Mouse (Mus musculus): Measurements from ENCODE around the gene Zfp617. TPM values are rescaled to one million over a fixed set of nuclear protein-coding genes. Genes with fewer than 3 reads are reported as not detected.
"Not testable (repeated sequence)": the region's sequence is repeated elsewhere in the genome, so short reads cannot be mapped to it uniquely, and the experiment has no call there.

The Zfp617 gene
- polyA plus RNA-seq (2015; fragmentation: Nextera tagmentation; extraction: Ambion mirVana) = 22.0 and 24.6 TPM in 2 replicates

GRCm38 (mm10) chr8:71908309-71909261 is at the start of gene Zfp617, which contains the start of gene Zfp882:
Gene Zfp617 (plus strand): TSS chr8:71908635.
Gene Zfp882 (plus strand): TSS chr8:71908608.
- no peaks in the 10 kb centered on the region for H3K9me3 ChIP-seq (ENCODE audit: control insufficient read depth, low read length)
- H3K27ac ChIP-seq (ENCODE audit: low read length) = peak within 1 kb of the TSS; percentile 97
- H3K36me3 ChIP-seq (ENCODE audit: control insufficient read depth, insufficient read depth, low read length) = no peaks in the 10 kb centered on the region; the same call in 1 of the 2 replicates
- H3K4me2 ChIP-seq (ENCODE audit: low read depth, low read length) = peak within 1 kb of the TSS; percentile 59
- H3K9ac ChIP-seq (ENCODE audit: low read length) = peak within 1 kb of the TSS; percentile 90
- WGBS = 4% methylated on average over 47 of the region's 47 CpGs
- H3K4me1 ChIP-seq (replicated peaks; ENCODE audit: control insufficient read depth, insufficient read depth, low read length) = no peaks in the 10 kb centered on the region
- no peaks in the 10 kb centered on the region for H3K27me3 ChIP-seq (ENCODE audit: control insufficient read depth, insufficient read depth, low read depth, low read length)
- ATAC-seq (ENCODE audit: low read depth) = peak; percentile 96
- H3K4me3 ChIP-seq (ENCODE audit: low read length) = peak within 1 kb of the TSS; percentile 71

- WGBS = 80% methylated on average over 1 of the region's 1 CpGs
- not testable (repeated sequence) for ATAC-seq (ENCODE audit: low read depth)
Measured at GRCm38 (mm10) chr8:71861551-71861950, 46.9 kb upstream of the Zfp617 start.

GRCm38 (mm10) chr8:71862038-71862437 is 46.4 kb upstream of the Zfp617 start:
- H3K4me1 ChIP-seq (replicated peaks; ENCODE audit: control insufficient read depth, insufficient read depth, low read length); H3K4me3 ChIP-seq (ENCODE audit: low read length); H3K9me3 ChIP-seq (ENCODE audit: control insufficient read depth, low read length); H3K9ac ChIP-seq (ENCODE audit: low read length); H3K36me3 ChIP-seq (ENCODE audit: control insufficient read depth, insufficient read depth, low read length); H3K27me3 ChIP-seq (ENCODE audit: control insufficient read depth, insufficient read depth, low read depth, low read length); H3K27ac ChIP-seq (ENCODE audit: low read length); ATAC-seq (ENCODE audit: low read depth); H3K4me2 ChIP-seq (ENCODE audit: low read depth, low read length): not testable (repeated sequence)

More at GRCm38 (mm10) chr8:71861551-71861950, 46.9 kb upstream of the Zfp617 start:
- not testable (repeated sequence) for H3K4me1 ChIP-seq (replicated peaks; ENCODE audit: control insufficient read depth, insufficient read depth, low read length); H3K27ac ChIP-seq (ENCODE audit: low read length); H3K4me3 ChIP-seq (ENCODE audit: low read length); H3K9me3 ChIP-seq (ENCODE audit: control insufficient read depth, low read length); H3K36me3 ChIP-seq (ENCODE audit: control insufficient read depth, insufficient read depth, low read length); H3K9ac ChIP-seq (ENCODE audit: low read length); H3K4me2 ChIP-seq (ENCODE audit: low read depth, low read length); H3K27me3 ChIP-seq (ENCODE audit: control insufficient read depth, insufficient read depth, low read depth, low read length)

- peak within 1 kb of the TSS; percentile 69 for H3K4me2 ChIP-seq (ENCODE audit: low read depth, low read length)
- peak within 1 kb of the TSS; percentile 62 for H3K27ac ChIP-seq (ENCODE audit: low read length)
- WGBS = 3% methylated on average over 45 of the region's 45 CpGs
- H3K27me3 ChIP-seq (ENCODE audit: control insufficient read depth, insufficient read depth, low read depth, low read length) = no peaks in the 10 kb centered on the region
- H3K4me3 ChIP-seq (ENCODE audit: low read length) = peak within 1 kb of the TSS; percentile 81
- no peaks in the 10 kb centered on the region for H3K4me1 ChIP-seq (replicated peaks; ENCODE audit: control insufficient read depth, insufficient read depth, low read length)
- peak within 1 kb of the TSS; percentile 74 for H3K9ac ChIP-seq (ENCODE audit: low read length)
- ATAC-seq (ENCODE audit: low read depth) = peak; percentile 98
- H3K36me3 ChIP-seq (ENCODE audit: control insufficient read depth, insufficient read depth, low read length) = peaks cover 20% of the 10 kb centered on the region
- peaks cover 13% of the 10 kb centered on the region for H3K9me3 ChIP-seq (ENCODE audit: control insufficient read depth, low read length)
Measured at GRCm38 (mm10) chr8:71881618-71882274, 26.7 kb upstream of the Zfp617 start, which contains the start of gene Zfp709. Gene Zfp709 (plus strand): TSS chr8:71882019.

- WGBS = 47% methylated on average over 11 of the region's 11 CpGs
- not testable (repeated sequence) for H3K27me3 ChIP-seq (ENCODE audit: control insufficient read depth, insufficient read depth, low read depth, low read length); H3K27ac ChIP-seq (ENCODE audit: low read length); H3K36me3 ChIP-seq (ENCODE audit: control insufficient read depth, insufficient read depth, low read length); H3K4me2 ChIP-seq (ENCODE audit: low read depth, low read length); H3K4me3 ChIP-seq (ENCODE audit: low read length); H3K4me1 ChIP-seq (replicated peaks; ENCODE audit: control insufficient read depth, insufficient read depth, low read length); H3K9ac ChIP-seq (ENCODE audit: low read length); ATAC-seq (ENCODE audit: low read depth); H3K9me3 ChIP-seq (ENCODE audit: control insufficient read depth, low read length)
Measured at GRCm38 (mm10) chr8:71900666-71901065, 7.8 kb upstream of the Zfp617 start.

- WGBS = 44% methylated on average over 1 of the region's 1 CpGs
- not testable (repeated sequence) for ATAC-seq (ENCODE audit: low read depth)
Measured at GRCm38 (mm10) chr8:71903084-71903483, 5.4 kb upstream of the Zfp617 start.

GRCm38 (mm10) chr8:71906809-71907208 is 1.6 kb upstream of the Zfp617 start:
- no peak overlapping the region for H3K9ac ChIP-seq (ENCODE audit: low read length)
- no peak overlapping the region for H3K4me3 ChIP-seq (ENCODE audit: low read length)
- no peak overlapping the region for H3K4me2 ChIP-seq (ENCODE audit: low read depth, low read length)
- H3K27me3 ChIP-seq (ENCODE audit: control insufficient read depth, insufficient read depth, low read depth, low read length) = no peaks in the 10 kb centered on the region
- H3K4me1 ChIP-seq (replicated peaks; ENCODE audit: control insufficient read depth, insufficient read depth, low read length) = no peaks in the 10 kb centered on the region
- 97% methylated on average over 1 of the region's 1 CpGs for WGBS
- no peak overlapping the region for H3K27ac ChIP-seq (ENCODE audit: low read length)
- ATAC-seq (ENCODE audit: low read depth) = no peak
- H3K36me3 ChIP-seq (ENCODE audit: control insufficient read depth, insufficient read depth, low read length) = no peaks in the 10 kb centered on the region
- H3K9me3 ChIP-seq (ENCODE audit: control insufficient read depth, low read length) = no peaks in the 10 kb centered on the region

More at GRCm38 (mm10) chr8:71903084-71903483, 5.4 kb upstream of the Zfp617 start:
- H3K4me1 ChIP-seq (replicated peaks; ENCODE audit: control insufficient read depth, insufficient read depth, low read length); H3K9ac ChIP-seq (ENCODE audit: low read length); H3K27ac ChIP-seq (ENCODE audit: low read length); H3K9me3 ChIP-seq (ENCODE audit: control insufficient read depth, low read length); H3K27me3 ChIP-seq (ENCODE audit: control insufficient read depth, insufficient read depth, low read depth, low read length); H3K4me3 ChIP-seq (ENCODE audit: low read length); H3K36me3 ChIP-seq (ENCODE audit: control insufficient read depth, insufficient read depth, low read length); H3K4me2 ChIP-seq (ENCODE audit: low read depth, low read length): not testable (repeated sequence)

GRCm38 (mm10) chr8:71907798-71908257 is 607 bp upstream of the Zfp617 start:
- H3K4me3 ChIP-seq (ENCODE audit: low read length) = peak overlapping the region; percentile 71
- 93% methylated on average over 5 of the region's 5 CpGs for WGBS
- no peaks in the 10 kb centered on the region for H3K27me3 ChIP-seq (ENCODE audit: control insufficient read depth, insufficient read depth, low read depth, low read length)
- H3K9me3 ChIP-seq (ENCODE audit: control insufficient read depth, low read length) = no peaks in the 10 kb centered on the region
- H3K9ac ChIP-seq (ENCODE audit: low read length) = no peak overlapping the region
- peak overlapping the region; percentile 59 for H3K4me2 ChIP-seq (ENCODE audit: low read depth, low read length)
- peak overlapping the region; percentile 97 for H3K27ac ChIP-seq (ENCODE audit: low read length)
- no peaks in the 10 kb centered on the region for H3K36me3 ChIP-seq (ENCODE audit: control insufficient read depth, insufficient read depth, low read length)
- H3K4me1 ChIP-seq (replicated peaks; ENCODE audit: control insufficient read depth, insufficient read depth, low read length) = no peaks in the 10 kb centered on the region
- no peak for ATAC-seq (ENCODE audit: low read depth)

- no peak overlapping the region for H3K9ac ChIP-seq (ENCODE audit: low read length)
- no peaks in the 10 kb centered on the region for H3K27me3 ChIP-seq (ENCODE audit: control insufficient read depth, insufficient read depth, low read depth, low read length)
- no peak for ATAC-seq (ENCODE audit: low read depth)
- no peak overlapping the region for H3K4me3 ChIP-seq (ENCODE audit: low read length)
- 87% methylated on average over 2 of the region's 2 CpGs for whole genome bisulfite sequencing
- peaks cover 10% of the 10 kb centered on the region; the same call in 1 of the 2 replicates for H3K36me3 ChIP-seq (ENCODE audit: control insufficient read depth, insufficient read depth, low read length)
- no peak overlapping the region for H3K27ac ChIP-seq (ENCODE audit: low read length)
- no peaks in the 10 kb centered on the region for H3K9me3 ChIP-seq (ENCODE audit: control insufficient read depth, low read length)
- H3K4me1 ChIP-seq (replicated peaks; ENCODE audit: control insufficient read depth, insufficient read depth, low read length) = no peaks in the 10 kb centered on the region
- H3K4me2 ChIP-seq (ENCODE audit: low read depth, low read length) = no peak overlapping the region
Measured at GRCm38 (mm10) chr8:71912286-71912685, 3.9 kb downstream of the Zfp617 start.
